Comparison of ENCODE assay signal across 8 mouse cellular contexts in genomic region chr9:20916160-20916559, GRCm38 (mm10). TPM values are rescaled to one million over a fixed set of nuclear protein-coding genes. Genes with fewer than 3 reads are reported as not detected.
DNase-seq lines count a peak whose midpoint lies in the region; TF ChIP-seq lines count a peak whose summit lies in the region.
"Had no signal": no experiment of that assay in that cellular context is flagged by ENCODE, and none has a peak within 500 bp of the region (broad histone marks: within the 10 kb centered on the region; RNA-seq: fewer than 3 reads in every experiment).

No protein-coding gene starts in this region.

- no peak overlapping the region for H3K4me3 ChIP-seq in cortical plate, adult 2 months (ENCODE audit: insufficient read depth, low read length)
- H3K4me3 ChIP-seq: lung, embryonic 15.5 days had no signal

- peak; percentile 39 for TF ChIP-seq CTCF in cortical plate, adult 2 months (IDR thresholded peaks at IDR 0.05; ENCODE audit: extremely low read depth, insufficient read depth, low read length)

- intact Hi-C loops in left cerebral cortex, postnatal 4 days (cut with DNase I) = no loop called here

- no peak for TF ChIP-seq POLR2A in cortical plate, adult 2 months (IDR thresholded peaks at IDR 0.05; ENCODE audit: extremely low read depth, insufficient read depth, low read length)

- no peaks in the 10 kb centered on the region for H3K4me1 ChIP-seq in cortical plate, adult 2 months (ENCODE audit: control insufficient read depth, insufficient read depth, low read length)
- H3K4me1 ChIP-seq: lung, embryonic 15.5 days had no signal

- peak; percentile 50 for DNase-seq in 3T3-L1 (ENCODE audit: low read depth, low spot score)
- peak; percentile 49 for DNase-seq in A20 (ENCODE audit: low read depth, low spot score)
- peak; percentile 54 for DNase-seq in lung, postnatal 10 days
- DNase-seq in embryo, embryonic 10 days (ENCODE audit: low spot score) = no peak
- no peak for DNase-seq in left cerebral cortex, postnatal 4 days
- no peak for DNase-seq in frontal cortex, postnatal 10 days (ENCODE audit: low spot score in 2 of 2)

- H3K27ac ChIP-seq in cortical plate, adult 2 months (ENCODE audit: insufficient read depth, low read length) = no peak overlapping the region
- H3K27ac ChIP-seq: lung, embryonic 15.5 days had no signal

RNA-seq across cellular contexts. Expression of gene Eif3g, which starts 17.7 kb away (rescaled TPM):
- polyA plus RNA-seq in cortical plate, adult 2 months (2012; rRNA removed) = 114 and 115 TPM in 2 replicates
- 100 to 1,000 TPM; 144 to 147 TPM for total RNA-seq in left cerebral cortex, postnatal 4 days (2021)

RNA-seq across cellular contexts. Expression of gene Ppan, which starts 28.2 kb away (rescaled TPM):
- polyA plus RNA-seq in cortical plate, adult 2 months (2012; rRNA removed) = 41.7 and 43.4 TPM in 2 replicates
- total RNA-seq in left cerebral cortex, postnatal 4 days (2021) = 10 to 100 TPM; 37.9 to 43.0 TPM

RNA-seq across cellular contexts. Expression of gene Angptl6, which starts 36.6 kb away (rescaled TPM):
- 12.6 and 14.5 TPM in 2 replicates for polyA plus RNA-seq in cortical plate, adult 2 months (2012; rRNA removed)
- total RNA-seq in left cerebral cortex, postnatal 4 days (2021) = 10 to 100 TPM in 1 of 2 experiments, 1 to 10 TPM in 1; 9.9 to 10.9 TPM

RNA-seq across cellular contexts. Expression of gene Dnmt1, which starts 43.5 kb away (rescaled TPM):
- 31.7 and 31.9 TPM in 2 replicates for polyA plus RNA-seq in cortical plate, adult 2 months (2012; rRNA removed)
- 10 to 100 TPM; 86.1 to 88.5 TPM for total RNA-seq in left cerebral cortex, postnatal 4 days (2021)

RNA-seq across cellular contexts. Expression of gene A230050P20Rik, which starts 47.7 kb away (rescaled TPM):
- polyA plus RNA-seq in cortical plate, adult 2 months (2012; rRNA removed) = 237 and 256 TPM in 2 replicates
- 10 to 100 TPM; 33.3 to 42.2 TPM for total RNA-seq in left cerebral cortex, postnatal 4 days (2021)

Comparison
In these comparisons a context has a peak if more than half of its experiments do, and no peak if none do; other contexts are left out.
1. DNase-seq: peak in 3T3-L1 (single experiment), A20 (single experiment) and lung, postnatal 10 days (single experiment); none in embryo, embryonic 10 days (single experiment), left cerebral cortex, postnatal 4 days (single experiment) and frontal cortex, postnatal 10 days (0 of 2).